Mouse (Mus musculus): ENCODE measurements around the gene Dcdc2c. TPM values are rescaled to one million over a fixed set of nuclear protein-coding genes. Genes with fewer than 3 reads are reported as not detected.

The Dcdc2c gene
- 0.21 TPM in 1 of 2 replicates, not detected in the other for total RNA-seq (2021)
- long read RNA-seq: 0 reads

GRCm38 (mm10) chr12:28552299-28552698 is at the start of gene Dcdc2c:
TSS of gene Dcdc2c (minus strand) at chr12:28552399.
- DNase-seq: no peak

GRCm38 (mm10) chr12:28598526-28598991 is 46.4 kb upstream of the Dcdc2c start:
- no peak for DNase-seq

- DNase-seq: no peak
Observed at GRCm38 (mm10) chr12:28598110-28598509, 45.9 kb upstream of the Dcdc2c start.

GRCm38 (mm10) chr12:28597699-28598098 is 45.5 kb upstream of the Dcdc2c start:
- DNase-seq: no peak

- DNase-seq: no peak
Observed at GRCm38 (mm10) chr12:28596851-28597250, 44.7 kb upstream of the Dcdc2c start.

- DNase-seq: no peak
Observed at GRCm38 (mm10) chr12:28590428-28590827, 38.2 kb upstream of the Dcdc2c start.

GRCm38 (mm10) chr12:28589090-28589868 is 37.1 kb upstream of the Dcdc2c start:
- peak; percentile 83 for DNase-seq

- no peak for DNase-seq
Observed at GRCm38 (mm10) chr12:28587949-28588348, 35.8 kb upstream of the Dcdc2c start.

- no peak for DNase-seq
Observed at GRCm38 (mm10) chr12:28584036-28584435, 31.8 kb upstream of the Dcdc2c start.

GRCm38 (mm10) chr12:28582423-28582822 is 30.2 kb upstream of the Dcdc2c start, which contains the start of gene Allc:
TSS of gene Allc (minus strand) at chr12:28582523.
- DNase-seq: no peak

GRCm38 (mm10) chr12:28579132-28579531 is 26.9 kb upstream of the Dcdc2c start:
- peak; percentile 30 for DNase-seq

GRCm38 (mm10) chr12:28578147-28578546 is 25.9 kb upstream of the Dcdc2c start:
- no peak for DNase-seq

GRCm38 (mm10) chr12:28575366-28576070 is 23.3 kb upstream of the Dcdc2c start:
- DNase-seq: no peak

GRCm38 (mm10) chr12:28572241-28572640 is 20.0 kb upstream of the Dcdc2c start:
- no peak for DNase-seq

- DNase-seq: no peak
Observed at GRCm38 (mm10) chr12:28551775-28552174, 424 bp downstream of the Dcdc2c start.

- DNase-seq: no peak
Observed at GRCm38 (mm10) chr12:28548887-28549286, 3.3 kb downstream of the Dcdc2c start.

GRCm38 (mm10) chr12:28514264-28514775 is 37.9 kb downstream of the Dcdc2c start:
- no peak for DNase-seq

- DNase-seq: no peak
Observed at GRCm38 (mm10) chr12:28509699-28510280, 42.4 kb downstream of the Dcdc2c start.

- no peak for DNase-seq
Observed at GRCm38 (mm10) chr12:28494289-28494688, 57.9 kb downstream of the Dcdc2c start.

- no peak for DNase-seq
Observed at GRCm38 (mm10) chr12:28482483-28483160, 69.6 kb downstream of the Dcdc2c start.

GRCm38 (mm10) chr12:28460951-28461431 is 91.2 kb downstream of the Dcdc2c start:
- no peak for DNase-seq

- no peak for DNase-seq
Observed at GRCm38 (mm10) chr12:28460523-28460922, 91.7 kb downstream of the Dcdc2c start.

All from adrenal gland, postnatal 25 days (tissue).